Mouse (Mus musculus) MEL (cell line): ENCODE data around the gene Mrpl10. TPM values are rescaled to one million over a fixed set of nuclear protein-coding genes. Genes with fewer than 3 reads are reported as not detected.

Experiments
- DNase-seq: peaks from one replicate; pipeline ENCODE4 v3.0.0; 2011; ENCODE audit warnings: low read depth, low spot score
- H3K27ac ChIP-seq: 2 replicates; pipeline ENCODE4 v1.5.1; 2012; ENCODE audit warnings: low read depth, mild to moderate bottlenecking, control low read depth, low read length, moderate library complexity; ENCODE audit not compliant: control insufficient read depth
- H3K27me3 ChIP-seq, 2 experiments: fragments of 150-350 bp in 1 of 2; sonication (generic) in 1 of 2; 2 replicates each; pipeline ENCODE4 v1.6.1; 2012; ENCODE audit warnings: low read length in 2 of 2, mild to moderate bottlenecking in 2 of 2, improper control_type of control experiment in 1 of 2, moderate library complexity in 1 of 2; ENCODE audit not compliant: insufficient read depth in 2 of 2, control insufficient read depth in 1 of 2
- H3K36me3 ChIP-seq, 2 experiments: 2 replicates each; pipeline ENCODE4 v1.6.1; 2012 to 2014; ENCODE audit warnings: low read length in 2 of 2, improper control_type of control experiment in 1 of 2, inconsistent platforms in 1 of 2, mild to moderate bottlenecking in 1 of 2; ENCODE audit not compliant: insufficient read depth in 2 of 2, control insufficient read depth in 1 of 2
- H3K4me1 ChIP-seq, 2 experiments: fragments of 150-350 bp in 1 of 2; sonication (generic) in 1 of 2; 2 replicates each; pipeline ENCODE4 v1.6.1; 2012; ENCODE audit warnings: low read length in 2 of 2, improper control_type of control experiment in 1 of 2, mild to moderate bottlenecking in 1 of 2; ENCODE audit not compliant: insufficient read depth in 2 of 2, control insufficient read depth in 1 of 2
- H3K4me3 ChIP-seq, 2 experiments: fragments of 150-350 bp in 1 of 2; sonication (generic) in 1 of 2; 2 replicates each; pipeline ENCODE4 v1.5.1; 2012; ENCODE audit warnings: low read depth in 2 of 2, low read length in 2 of 2, mild to moderate bottlenecking in 2 of 2, moderate library complexity in 2 of 2, control low read depth in 1 of 2, improper control_type of control experiment in 1 of 2; ENCODE audit not compliant: control insufficient read depth in 1 of 2, insufficient read depth in 1 of 2
- H3K79me2 ChIP-seq: 2 replicates; pipeline ENCODE4 v1.6.1; 2012; ENCODE audit warnings: mild to moderate bottlenecking, low read length, moderate library complexity; ENCODE audit not compliant: control insufficient read depth, poor library complexity, insufficient read depth
- H3K9ac ChIP-seq: 2 replicates; pipeline ENCODE4 v1.6.1; 2012; ENCODE audit warnings: low read depth, mild to moderate bottlenecking, control low read depth, low read length, moderate library complexity; ENCODE audit not compliant: control insufficient read depth, poor library complexity, severe bottlenecking
- H3K9me3 ChIP-seq: fragments of 150-350 bp; sonication (generic); replicated peaks from 2 replicates; pipeline ENCODE4 v1.6.1; 2012; ENCODE audit warnings: mild to moderate bottlenecking, low read length, improper control_type of control experiment, moderate library complexity; ENCODE audit not compliant: insufficient read depth
- CHD1 ChIP-seq: IDR thresholded peaks from 2 replicates; pipeline ENCODE4 v1.6.1; 2012; ENCODE audit warnings: low read depth, mild to moderate bottlenecking, inconsistent platforms, low read length, improper control_type of control experiment
- E2F4 ChIP-seq: IDR thresholded peaks from 2 replicates; pipeline ENCODE4 v1.6.1; 2011; ENCODE audit warnings: low read depth, low read length, improper control_type of control experiment, borderline replicate concordance
- ELF1 ChIP-seq: IDR thresholded peaks from 2 replicates; pipeline ENCODE4 v1.6.1; 2014; ENCODE audit warnings: low read depth, mild to moderate bottlenecking, inconsistent platforms, low read length, improper control_type of control experiment, moderate library complexity
- EP300 ChIP-seq, 2 experiments: IDR thresholded peaks; 2 replicates each; pipeline ENCODE4 v1.6.1; 2011; ENCODE audit warnings: improper control_type of control experiment in 2 of 2, low read length in 2 of 2, low read depth in 1 of 2, mild to moderate bottlenecking in 1 of 2
- GATA1 ChIP-seq: IDR thresholded peaks from 2 replicates; pipeline ENCODE4 v1.6.1; 2011; ENCODE audit warnings: low read depth, low read length, improper control_type of control experiment
- JUND ChIP-seq: IDR thresholded peaks from 2 replicates; pipeline ENCODE4 v1.6.1; 2011; ENCODE audit warnings: low read depth, mild to moderate bottlenecking, improper control_type of control experiment, low read length
- MAX ChIP-seq: IDR thresholded peaks from 2 replicates; pipeline ENCODE4 v1.6.1; 2011; ENCODE audit warnings: low read length, improper control_type of control experiment
- MYB ChIP-seq: IDR thresholded peaks from 2 replicates; pipeline ENCODE4 v1.6.1; 2011; ENCODE audit warnings: mild to moderate bottlenecking, low read depth, low read length, improper control_type of control experiment
- MYC ChIP-seq: IDR thresholded peaks from 2 replicates; pipeline ENCODE4 v1.6.1; 2011; ENCODE audit warnings: low read depth, mild to moderate bottlenecking, low read length, improper control_type of control experiment, moderate library complexity
- RCOR1 ChIP-seq: IDR thresholded peaks from 2 replicates; pipeline ENCODE4 v1.6.1; 2012; ENCODE audit warnings: low read depth, mild to moderate bottlenecking, inconsistent platforms, low read length, improper control_type of control experiment
- SIN3A ChIP-seq: IDR thresholded peaks from 2 replicates; pipeline ENCODE4 v1.6.1; 2012; ENCODE audit warnings: low read length, improper control_type of control experiment, inconsistent platforms
- TCF12 ChIP-seq: IDR thresholded peaks from 2 replicates; pipeline ENCODE4 v1.6.1; 2014; ENCODE audit warnings: low read depth, mild to moderate bottlenecking, inconsistent platforms, low read length, improper control_type of control experiment, moderate library complexity
- USF1 ChIP-seq: IDR thresholded peaks from 2 replicates; pipeline ENCODE4 v1.6.1; 2014; ENCODE audit warnings: low read depth, mild to moderate bottlenecking, inconsistent platforms, low read length, improper control_type of control experiment, moderate library complexity
- ZKSCAN1 ChIP-seq: IDR thresholded peaks from 2 replicates; pipeline ENCODE4 v1.6.1; 2012; ENCODE audit warnings: low read depth, mild to moderate bottlenecking, inconsistent platforms, low read length, improper control_type of control experiment, moderate library complexity
- ZNF384 ChIP-seq: IDR thresholded peaks from 2 replicates; pipeline ENCODE4 v1.6.1; 2012; ENCODE audit warnings: low read depth, mild to moderate bottlenecking, inconsistent platforms, low read length, improper control_type of control experiment
- polyA plus RNA-seq, 2 experiments: library from polyadenylated mRNA; stranded (reverse) in 1 of 2; unstranded in 1 of 2; fragments of >175 nt in 1 of 2; fragments of >200 nt in 1 of 2; gene quantifications; 2 replicates each; pipeline versions ENCODE4 v1.2.1 to v1.2.4; 2012; ENCODE audit warnings: low replicate concordance in 2 of 2, low read depth in 1 of 2; ENCODE audit not compliant: insufficient read length in 2 of 2, insufficient read depth in 1 of 2, missing spikeins in 1 of 2
- total RNA-seq: library from RNA; depleted of rRNA; stranded (reverse); fragments of 300-350 nt; gene quantifications from 2 replicates; pipeline ENCODE4 v1.2.3, GENCODE M21; 2012

Mrpl10 gene
- total and polyA plus RNA-seq, 3 experiments, result 79.3 to 106 TPM; not detected in 1

GRCm38 (mm10) chr11:97038881-97039280 is 2.5 kb upstream of the Mrpl10 start:
- Histone ChIP-seq H3K9me3 (no peaks in the 10 kb centered on the region), H3K36me3 (peaks cover 0 to 10% of the 10 kb centered on the region in 2 experiments; a peak in 2 of 4 replicates), H3K79me2 (peaks cover 19% of the 10 kb centered on the region), H3K4me3 (no peak overlapping the region), H3K27me3 (no peaks in the 10 kb centered on the region), H3K4me1 (peaks cover 0 to 9% of the 10 kb centered on the region in 2 experiments; a peak in 2 of 4 replicates), H3K27ac (no peak overlapping the region), H3K9ac (no peak overlapping the region)
- no peak for DNase-seq
- no peak for TF ChIP-seq EP300 (IDR thresholded peaks at IDR 0.05; ENCODE audit: low read depth in 1 of 2, low read length in 2 of 2)
- no peak for TF ChIP-seq CHD1
- TF ChIP-seq RCOR1, result no peak
- TF ChIP-seq TCF12, result no peak
- TF ChIP-seq JUND, result no peak
- no peak for TF ChIP-seq MYC
- TF ChIP-seq MYB, result no peak
- no peak for TF ChIP-seq SIN3A
- no peak for TF ChIP-seq USF1
- TF ChIP-seq GATA1, result no peak

GRCm38 (mm10) chr11:97040301-97041021 is 899 bp upstream of the Mrpl10 start:
- Histone ChIP-seq H3K4me1 (peaks cover 0 to 9% of the 10 kb centered on the region in 2 experiments; a peak in 2 of 4 replicates), H3K9ac (peak overlapping the region; percentile 59), H3K27ac (peak overlapping the region; percentile 2; the same call in 1 of the 2 replicates), H3K9me3 (no peaks in the 10 kb centered on the region), H3K36me3 (peaks cover 0 to 10% of the 10 kb centered on the region in 2 experiments; a peak in 2 of 4 replicates), H3K4me3 (peak overlapping the region; percentile 50 to 76), H3K27me3 (no peaks in the 10 kb centered on the region), H3K79me2 (peaks cover 21% of the 10 kb centered on the region)
- TF ChIP-seq ELF1 (0 out of 2 replicates have a peak, but pooled peaks have one; percentile 21), MYC (no peak), ZNF384 (peak; percentile 89), E2F4 (peak; percentile 82), ZKSCAN1 (0 out of 2 replicates have a peak, but pooled peaks have one; percentile 33), MAX (0 out of 2 replicates have a peak, but pooled peaks have one; percentile 21)
- peak; percentile 68 for DNase-seq
